Mouse (Mus musculus) inflammation-experienced regulatory T-cells, adult 16 weeks (primary cell): ENCODE measurements around the gene 5330417C22Rik. TPM values are rescaled to one million over a fixed set of nuclear protein-coding genes. Genes with fewer than 3 reads are reported as not detected.

Experiments used
- polyA plus RNA-seq: library from polyadenylated mRNA; unstranded; fragments of 100-300 nt; shearing (Covaris generic); gene quantifications from one replicate; pipeline ENCODE4 v1.2.1, GENCODE M21; 2017

5330417C22Rik gene
- polyA plus RNA-seq: 2.3 TPM

DNA sequence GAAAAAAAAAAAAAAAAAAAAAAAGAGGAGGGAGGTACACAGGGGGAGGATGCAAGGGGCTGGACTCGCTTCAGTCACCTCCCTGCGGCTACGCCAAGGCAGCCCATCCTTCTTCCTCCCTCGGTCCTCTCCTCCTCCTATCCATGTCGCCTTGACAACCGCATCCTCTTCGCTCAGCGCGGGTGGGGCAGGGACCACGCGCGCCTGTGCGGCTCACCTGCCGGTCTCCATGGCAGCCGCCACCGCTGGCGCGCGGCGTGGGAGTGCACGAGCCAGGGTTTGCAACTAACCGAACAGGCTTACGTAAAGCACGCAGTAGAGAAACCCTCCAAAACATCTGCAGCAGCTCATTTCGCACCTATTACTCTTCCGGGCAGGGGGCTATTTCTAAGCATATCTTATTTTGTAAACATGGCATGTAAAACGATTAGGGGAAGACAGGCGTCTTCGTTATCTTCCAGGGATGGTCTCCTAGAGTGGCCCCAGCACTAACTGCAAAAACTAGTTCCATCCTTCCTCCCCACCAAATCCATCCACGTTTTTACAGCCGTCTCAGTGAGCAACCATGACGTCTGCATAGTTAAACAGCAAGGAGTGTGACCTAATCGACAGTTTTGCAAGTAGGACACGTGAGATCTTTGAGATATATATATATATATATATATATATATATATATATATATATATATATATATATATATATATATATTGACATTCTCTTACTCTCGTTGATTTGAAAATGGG lies at the start of gene 5330417C22Rik:
5330417C22Rik (minus strand) TSS at position 20 of the 744 bp plus-strand sequence.

DNA sequence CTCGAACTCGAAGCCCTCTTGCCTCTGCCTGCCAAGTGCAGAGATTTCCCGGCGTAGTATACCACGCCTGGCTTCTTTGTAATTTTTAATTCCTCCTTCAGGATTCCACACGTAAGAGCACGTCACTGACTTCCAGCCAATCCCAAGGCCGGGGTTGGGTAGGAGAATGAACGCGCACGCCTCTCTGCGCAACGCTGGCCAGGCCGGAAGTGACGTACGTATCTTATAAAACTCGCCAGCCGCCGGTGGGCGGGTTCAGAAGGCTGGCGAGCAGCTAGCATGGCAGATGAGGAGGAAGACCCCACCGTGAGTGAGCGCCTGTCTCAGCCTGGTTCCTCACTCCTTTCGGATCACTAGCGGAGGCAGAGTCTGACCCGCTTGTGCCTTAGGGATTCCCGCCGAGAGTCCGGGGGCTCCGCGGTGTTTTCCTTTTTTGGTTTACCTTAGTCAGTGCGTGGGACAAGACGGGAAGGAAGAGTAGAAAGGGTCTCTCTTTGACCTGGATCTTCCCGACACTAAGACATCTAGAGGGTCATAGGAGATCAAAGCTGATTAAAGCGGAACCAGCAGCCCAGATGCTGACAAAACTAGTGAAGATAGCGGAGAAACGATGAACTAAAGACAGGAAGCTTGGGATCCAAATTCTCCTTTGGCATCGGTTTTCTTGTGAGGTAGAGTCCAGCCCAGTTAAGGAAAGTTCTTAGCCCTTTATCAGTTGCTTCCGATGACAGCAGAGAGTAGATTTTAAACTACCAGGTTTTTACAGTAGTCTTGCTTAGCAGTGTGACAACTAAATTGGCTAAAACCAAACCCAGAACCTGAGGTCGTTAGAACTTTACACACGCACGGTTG lies 35.3 kb upstream of the 5330417C22Rik start, which contains the start of gene Taf13:
Taf13 (plus strand) TSS at position 256 of the 852 bp plus-strand sequence.

DNA sequence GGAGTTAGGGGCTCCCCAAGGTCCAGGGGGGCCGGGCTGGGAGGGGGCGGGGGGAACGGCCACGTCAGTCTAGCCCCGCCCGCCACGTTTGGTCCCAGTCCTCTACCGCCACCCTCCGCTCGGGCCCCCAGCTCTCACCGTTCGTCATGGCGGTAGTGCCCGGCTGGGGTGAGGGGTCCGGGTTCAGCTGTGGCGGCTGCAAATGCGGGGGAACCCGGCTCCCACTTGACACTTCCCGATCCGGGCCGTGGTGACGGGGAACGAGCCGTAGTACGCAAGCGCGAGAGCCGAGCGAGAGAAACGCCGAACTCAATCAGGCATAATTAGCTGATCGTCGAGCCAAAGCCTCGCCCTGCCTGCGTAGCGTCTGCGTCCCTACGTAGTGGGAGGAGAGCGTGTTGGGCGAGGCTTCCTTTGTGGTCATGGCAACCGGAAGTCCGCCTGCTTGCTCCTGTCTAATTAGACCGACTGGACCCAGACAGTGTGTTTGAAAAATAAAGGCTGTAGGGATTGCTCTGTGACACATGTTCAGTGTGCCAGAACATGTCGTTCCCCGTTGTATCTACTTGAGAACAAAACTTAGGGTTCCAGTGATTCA lies 25.9 kb upstream of the 5330417C22Rik start, which contains the start of gene Tmem167b:
Tmem167b (minus strand) TSS at position 334 of the 598 bp plus-strand sequence.

DNA sequence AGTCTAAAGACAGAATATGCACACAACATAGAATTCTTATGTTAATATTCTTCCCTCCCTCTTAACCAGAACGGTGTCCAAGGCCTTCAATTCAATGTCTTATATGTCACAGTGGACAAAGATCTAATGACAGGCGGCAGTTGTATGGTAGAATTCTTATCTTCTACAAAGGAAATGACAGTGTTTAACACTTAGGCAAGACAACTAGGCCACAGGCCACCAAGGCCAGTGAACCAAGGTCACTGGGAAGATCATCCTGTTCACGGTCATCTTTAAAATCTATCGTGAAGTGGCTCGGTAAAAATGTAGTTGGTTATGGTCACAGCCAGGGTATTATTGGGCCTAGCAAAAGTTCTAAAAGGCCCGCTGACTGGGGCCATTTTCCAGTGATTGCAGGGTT lies 2.4 kb downstream of the 5330417C22Rik start, which contains the start of gene 1700013F07Rik:
1700013F07Rik (plus strand) TSS at position 200 of the 400 bp plus-strand sequence.

DNA sequence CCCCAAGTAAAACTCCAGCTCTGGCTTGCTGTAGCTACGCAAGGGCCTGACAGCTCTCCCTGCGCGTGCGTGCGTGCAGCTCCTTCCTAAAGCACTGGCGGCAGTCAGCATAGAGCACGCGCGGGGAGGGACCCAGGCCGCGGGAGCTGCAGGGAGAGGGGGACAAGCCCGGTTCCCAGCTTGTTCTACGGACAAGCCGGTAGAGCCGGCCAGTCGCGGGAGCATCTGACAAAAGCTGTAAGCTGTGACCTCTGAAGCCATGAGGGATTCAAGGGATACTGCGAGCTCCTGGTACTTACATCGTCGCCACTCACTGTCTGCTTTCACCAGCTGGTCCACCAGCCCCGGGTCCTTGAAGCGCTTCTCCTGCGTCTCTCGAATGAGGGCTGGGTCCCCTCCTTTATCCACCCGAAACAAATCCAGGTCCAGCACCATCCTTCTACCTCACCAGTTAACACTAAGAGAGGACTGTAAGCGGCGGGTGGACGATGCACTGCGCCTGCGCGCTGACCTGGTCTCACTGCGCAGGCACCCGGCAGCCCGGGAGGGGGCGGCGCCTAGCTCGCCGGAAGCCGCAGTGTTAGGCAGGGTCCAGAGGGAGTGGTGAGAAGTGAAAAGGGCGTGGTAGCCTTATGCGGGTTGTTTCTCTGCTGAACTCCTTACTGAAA lies 91.5 kb downstream of the 5330417C22Rik start, which contains the start of gene Sars:
Sars (minus strand) TSS at position 512 of the 668 bp plus-strand sequence.

DNA sequence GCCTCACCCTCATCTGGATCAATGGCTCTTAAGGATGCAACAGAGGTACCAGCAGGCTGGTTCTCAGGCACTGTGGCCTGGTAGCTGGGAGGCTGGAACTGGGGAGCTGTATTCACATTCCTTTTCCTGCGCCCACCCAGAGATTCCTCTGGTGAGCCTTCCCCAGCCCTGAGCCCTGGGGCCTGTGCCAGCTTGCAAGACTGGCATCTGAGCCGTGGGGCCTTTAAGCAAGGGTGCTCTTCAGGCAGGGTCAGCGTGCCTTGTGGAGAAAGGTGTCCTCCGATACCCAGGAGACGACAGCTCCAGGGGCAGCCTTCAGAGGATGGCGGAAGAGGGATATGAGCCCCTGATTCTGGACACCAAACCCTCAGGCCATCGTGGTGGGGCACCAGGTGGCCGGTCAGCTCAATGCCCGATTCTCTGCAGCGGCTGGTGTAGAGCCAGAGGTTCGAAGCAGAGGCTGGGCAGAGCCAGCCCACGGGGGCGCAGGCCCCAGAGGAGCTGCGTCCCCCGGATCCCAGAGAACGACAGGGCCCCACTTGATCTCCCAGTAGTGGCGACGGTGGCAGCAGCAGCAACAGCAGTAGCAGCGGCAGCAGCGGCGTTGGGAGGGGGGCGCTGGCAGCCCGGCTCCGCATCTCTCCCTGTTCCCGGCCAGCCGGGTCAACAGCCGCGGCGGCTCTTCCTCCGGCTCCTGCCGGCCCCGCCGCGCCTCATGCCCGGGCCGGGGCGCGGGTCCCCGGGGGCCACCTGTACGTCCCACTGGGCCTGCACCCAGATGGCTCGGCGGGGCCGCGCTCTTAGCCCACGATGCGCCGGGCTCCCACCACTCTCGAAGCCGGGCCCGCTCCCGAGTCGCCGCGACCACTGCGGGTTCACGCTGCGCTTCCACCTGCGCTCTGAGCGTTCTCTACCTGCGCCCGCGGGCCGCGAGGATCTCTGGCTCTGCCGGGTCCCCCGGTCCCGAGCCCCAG lies 121.2 kb downstream of the 5330417C22Rik start, which contains the start of gene Celsr2:
Celsr2 (minus strand) TSS at position 696 of the 974 bp plus-strand sequence.

Other genes with a start within 250 kb of the 5330417C22Rik start
- not detected for gene Mybphl, start 171.6 kb downstream of the 5330417C22Rik start, polyA plus RNA-seq
- 1.4 TPM for gene Psrc1, start 152.7 kb downstream of the 5330417C22Rik start, polyA plus RNA-seq
- gene Celsr2, start 121.0 kb downstream of the 5330417C22Rik start, polyA plus RNA-seq: 0.61 TPM
- gene Sars, start 91.3 kb downstream of the 5330417C22Rik start, polyA plus RNA-seq: 185 TPM
- not detected for gene 1700013F07Rik, start 2.4 kb downstream of the 5330417C22Rik start, polyA plus RNA-seq
- 39.7 TPM for gene Tmem167b, start 25.9 kb upstream of the 5330417C22Rik start, polyA plus RNA-seq
- gene Taf13, start 35.2 kb upstream of the 5330417C22Rik start, polyA plus RNA-seq: 26.2 TPM
- 16.6 TPM for gene Wdr47, start 54.7 kb upstream of the 5330417C22Rik start, polyA plus RNA-seq
- 80.6 TPM for gene Clcc1, start 117.4 kb upstream of the 5330417C22Rik start, polyA plus RNA-seq
- 3.2 TPM for gene Gpsm2, start 185.8 kb upstream of the 5330417C22Rik start, polyA plus RNA-seq
- gene Aknad1, start 203.1 kb upstream of the 5330417C22Rik start, polyA plus RNA-seq: not detected